10 mouse cellular contexts compared by ENCODE assay signal in genomic region chr11:32020031-32020965, GRCm38 (mm10). TPM values are rescaled to one million over a fixed set of nuclear protein-coding genes. Genes with fewer than 3 reads are reported as not detected.
A peak's percentile ranks its signal among the peaks of the same experiment; 100 is the strongest.
DNase-seq lines count a peak whose midpoint lies in the region; ATAC-seq and TF ChIP-seq lines count a peak whose summit lies in the region.
"Had no signal": no experiment of that assay in that cellular context is flagged by ENCODE, and none has a peak within 500 bp of the region (broad histone marks: within the 10 kb centered on the region; RNA-seq: fewer than 3 reads in every experiment).

No protein-coding gene starts in this region.

- peak; percentile 67 for ATAC-seq in hindbrain, embryonic 11.5 days (ENCODE audit: low FRiP score)
- no peak for ATAC-seq in liver, embryonic 12.5 days
- ATAC-seq in monocyte, adult 5-6 weeks (replicated peaks; ENCODE audit: insufficient number of reproducible peaks, low FRiP score, low TSS enrichment, poor library complexity, severe bottlenecking): no peak

- no peak for TF ChIP-seq POLR2A in brain, embryonic 14.5 days (IDR thresholded peaks at IDR 0.05; ENCODE audit: borderline replicate concordance, extremely low read depth, insufficient read depth, insufficient read length, poor library complexity, severe bottlenecking)

- H3K9ac ChIP-seq in hindbrain, embryonic 11.5 days (ENCODE audit: low read depth, low read length): no peak overlapping the region
- no peak overlapping the region for H3K9ac ChIP-seq in liver, embryonic 12.5 days

- 38% methylated on average over 8 of the region's 8 CpGs for WGBS in hindbrain, embryonic 11.5 days
- 22% methylated on average over 8 of the region's 8 CpGs for WGBS in liver, embryonic 12.5 days (ENCODE audit: insufficient replicate concordance)

- no peaks in the 10 kb centered on the region for H3K27me3 ChIP-seq in hindbrain, embryonic 11.5 days (ENCODE audit: control insufficient read depth, insufficient read depth, low read length)
- H3K27me3 ChIP-seq in liver, embryonic 12.5 days (replicated peaks): no peaks in the 10 kb centered on the region

- no peak overlapping the region for H3K4me2 ChIP-seq in hindbrain, embryonic 11.5 days (replicated peaks; ENCODE audit: low read depth, low read length)
- H3K4me2 ChIP-seq in liver, embryonic 12.5 days: no peak overlapping the region

- H3K9me3 ChIP-seq in hindbrain, embryonic 11.5 days (ENCODE audit: control insufficient read depth, low read length): no peaks in the 10 kb centered on the region
- no peaks in the 10 kb centered on the region for H3K9me3 ChIP-seq in liver, embryonic 12.5 days (replicated peaks)

- TF ChIP-seq CTCF in brain, embryonic 14.5 days (IDR thresholded peaks at IDR 0.05; ENCODE audit: borderline replicate concordance, extremely low read depth, insufficient read depth, insufficient read length): no peak

- peak; percentile 66 to 68 for DNase-seq in left cerebral cortex, adult 9 months (ENCODE audit: low spot score in 2 of 2)
- DNase-seq in left cerebral cortex, adult 18-20 months (ENCODE audit: low spot score in 2 of 2): no peak
- peak; percentile 86 for DNase-seq in MN1 (ENCODE audit: low spot score)
- peak; percentile 93 for DNase-seq in brain, embryonic 14.5 days (ENCODE audit: low read depth)
- DNase-seq in hindbrain, embryonic 11.5 days (ENCODE audit: low spot score): no peak
- peak; percentile 65 for DNase-seq in retina, postnatal 1 day

- H3K4me1 ChIP-seq in hindbrain, embryonic 11.5 days (replicated peaks; ENCODE audit: control insufficient read depth, insufficient read depth, low read length): peaks cover 2% of the 10 kb centered on the region; the same call in 1 of the 2 replicates
- H3K4me1 ChIP-seq in liver, embryonic 12.5 days: no peaks in the 10 kb centered on the region

- no peak overlapping the region for H3K4me3 ChIP-seq in hindbrain, embryonic 11.5 days (ENCODE audit: low read depth, low read length)
- H3K4me3 ChIP-seq in liver, embryonic 12.5 days: no peak overlapping the region

- no peaks in the 10 kb centered on the region for H3K36me3 ChIP-seq in hindbrain, embryonic 11.5 days (ENCODE audit: control insufficient read depth, insufficient read depth, low read length)
- no peaks in the 10 kb centered on the region for H3K36me3 ChIP-seq in liver, embryonic 12.5 days

- H3K27ac ChIP-seq in hindbrain, embryonic 11.5 days (ENCODE audit: low read depth, low read length): peak overlapping the region; percentile 36; the same call in 1 of the 2 replicates
- H3K27ac ChIP-seq in liver, embryonic 12.5 days: no peak overlapping the region

RNA-seq across cellular contexts. Expression of gene Nsg2, which starts 20.0 kb away (rescaled TPM):
- total RNA-seq in left cerebral cortex, adult 18-20 months (2021): 100 to 1,000 TPM; 645 to 708 TPM
- 951 and 982 TPM in 2 replicates for polyA plus RNA-seq in brain, embryonic 14.5 days (2012; rRNA removed)
- 44.3 and 44.9 TPM in 2 replicates for polyA plus RNA-seq in hindbrain, embryonic 11.5 days (2014; fragmentation: Nextera tagmentation; extraction: Ambion mirVana)
- 0.11 and 0.17 TPM in 2 replicates for polyA plus RNA-seq in liver, embryonic 12.5 days (2016; fragmentation: Nextera tagmentation; extraction: Ambion mirVana)
- 1.2 to 2.1 TPM (median 1.9 TPM) in 3 replicates for total RNA-seq in monocyte, adult 5-6 weeks (2017)

RNA-seq across cellular contexts. Expression of gene 4930524B15Rik, which starts 54.9 kb away (rescaled TPM):
- under 1 TPM; 0.19 to 0.21 TPM for total RNA-seq in left cerebral cortex, adult 18-20 months (2021)
- 0.33 TPM in 2 replicates for polyA plus RNA-seq in brain, embryonic 14.5 days (2012; rRNA removed)
- polyA plus RNA-seq in hindbrain, embryonic 11.5 days (2014; fragmentation: Nextera tagmentation; extraction: Ambion mirVana): 0.32 and 0.43 TPM in 2 replicates
- not detected in 2 replicates for polyA plus RNA-seq in liver, embryonic 12.5 days (2016; fragmentation: Nextera tagmentation; extraction: Ambion mirVana)
- not detected in 3 replicates for total RNA-seq in monocyte, adult 5-6 weeks (2017)
- polyA plus RNA-seq: large intestine, adult 2 months; small intestine, adult 2 months had no signal

Comparison
In these comparisons a context has a peak if more than half of its experiments do, and no peak if none do; other contexts are left out.
1. DNase-seq: peak in left cerebral cortex, adult 9 months (2 of 2), MN1 (single experiment), brain, embryonic 14.5 days (single experiment) and retina, postnatal 1 day (single experiment); none in left cerebral cortex, adult 18-20 months (0 of 2) and hindbrain, embryonic 11.5 days (single experiment).
2. RNA of gene Nsg2, which starts 20.0 kb away (polyA plus RNA-seq): 951 to 982 TPM in brain, embryonic 14.5 days and 44.3 to 44.9 TPM in hindbrain, embryonic 11.5 days; 0.11 to 0.17 TPM in liver, embryonic 12.5 days; every median in the first group is over 10 times any median in the second.